Mouse (Mus musculus): Measurements from ENCODE around the gene Slit3.

Slit3 gene

GRCm38 (mm10) chr11:35625576-35625975, 504.6 kb downstream of the Slit3 start:
- WGBS: 83% methylated on average over 6 of the region's 6 CpGs

GRCm38 (mm10) chr11:35626161-35626885, 505.3 kb downstream of the Slit3 start:
- WGBS: 87% methylated on average over 10 of the region's 10 CpGs

GRCm38 (mm10) chr11:35627815-35628214, 506.8 kb downstream of the Slit3 start:
- WGBS: 80% methylated on average over 3 of the region's 3 CpGs

- WGBS: 86% methylated on average over 5 of the region's 5 CpGs
Observed at GRCm38 (mm10) chr11:35632262-35632661, 511.2 kb downstream of the Slit3 start.

- WGBS: 80% methylated on average over 7 of the region's 7 CpGs
Observed at GRCm38 (mm10) chr11:35637102-35637501, 516.1 kb downstream of the Slit3 start.

GRCm38 (mm10) chr11:35638862-35639384, 517.9 kb downstream of the Slit3 start:
- 40% methylated on average over 3 of the region's 3 CpGs for WGBS

- WGBS: 27% methylated on average over 11 of the region's 11 CpGs
Observed at GRCm38 (mm10) chr11:35639428-35639827, 518.4 kb downstream of the Slit3 start.

- 74% methylated on average over 10 of the region's 10 CpGs for WGBS
Observed at GRCm38 (mm10) chr11:35651286-35651685, 530.3 kb downstream of the Slit3 start.

- WGBS: 75% methylated on average over 6 of the region's 6 CpGs
Observed at GRCm38 (mm10) chr11:35657582-35657981, 536.6 kb downstream of the Slit3 start.

GRCm38 (mm10) chr11:35660967-35661366, 539.9 kb downstream of the Slit3 start:
- WGBS: 73% methylated on average over 4 of the region's 4 CpGs

- WGBS: 93% methylated on average over 3 of the region's 3 CpGs
Observed at GRCm38 (mm10) chr11:35662945-35663344, 541.9 kb downstream of the Slit3 start.

GRCm38 (mm10) chr11:35663661-35664060, 542.6 kb downstream of the Slit3 start:
- 52% methylated on average over 8 of the region's 8 CpGs for WGBS

- 55% methylated on average over 5 of the region's 5 CpGs for WGBS
Observed at GRCm38 (mm10) chr11:35664991-35665390, 544.0 kb downstream of the Slit3 start.

- 53% methylated on average over 3 of the region's 3 CpGs for WGBS
Observed at GRCm38 (mm10) chr11:35667428-35667827, 546.4 kb downstream of the Slit3 start.

GRCm38 (mm10) chr11:35668138-35668537, 547.1 kb downstream of the Slit3 start:
- 34% methylated on average over 3 of the region's 3 CpGs for WGBS

GRCm38 (mm10) chr11:35668750-35669149, 547.7 kb downstream of the Slit3 start:
- WGBS: 59% methylated on average over 1 of the region's 1 CpGs

- 68% methylated on average over 5 of the region's 5 CpGs for WGBS
Observed at GRCm38 (mm10) chr11:35669536-35669935, 548.5 kb downstream of the Slit3 start.

- 79% methylated on average over 6 of the region's 6 CpGs for WGBS
Observed at GRCm38 (mm10) chr11:35670181-35670580, 549.2 kb downstream of the Slit3 start.

- WGBS: 54% methylated on average over 3 of the region's 3 CpGs
Observed at GRCm38 (mm10) chr11:35670746-35671145, 549.7 kb downstream of the Slit3 start.

- WGBS: 45% methylated on average over 7 of the region's 7 CpGs
Observed at GRCm38 (mm10) chr11:35673050-35673449, 552.0 kb downstream of the Slit3 start.

- WGBS: 84% methylated on average over 9 of the region's 9 CpGs
Observed at GRCm38 (mm10) chr11:35674242-35674641, 553.2 kb downstream of the Slit3 start.

- 75% methylated on average over 4 of the region's 4 CpGs for WGBS
Observed at GRCm38 (mm10) chr11:35676744-35677143, 555.7 kb downstream of the Slit3 start.

GRCm38 (mm10) chr11:35679976-35680375, 559.0 kb downstream of the Slit3 start:
- 53% methylated on average over 5 of the region's 5 CpGs for WGBS

- 68% methylated on average over 6 of the region's 6 CpGs for WGBS
Observed at GRCm38 (mm10) chr11:35687316-35687715, 566.3 kb downstream of the Slit3 start.
